Mouse (Mus musculus): ENCODE data around the gene Mrps14. TPM values are rescaled to one million over a fixed set of nuclear protein-coding genes. Genes with fewer than 3 reads are reported as not detected.

Mrps14 gene
- polyA plus RNA-seq, 1 experiment from 2014 or later: 118 TPM

DNA sequence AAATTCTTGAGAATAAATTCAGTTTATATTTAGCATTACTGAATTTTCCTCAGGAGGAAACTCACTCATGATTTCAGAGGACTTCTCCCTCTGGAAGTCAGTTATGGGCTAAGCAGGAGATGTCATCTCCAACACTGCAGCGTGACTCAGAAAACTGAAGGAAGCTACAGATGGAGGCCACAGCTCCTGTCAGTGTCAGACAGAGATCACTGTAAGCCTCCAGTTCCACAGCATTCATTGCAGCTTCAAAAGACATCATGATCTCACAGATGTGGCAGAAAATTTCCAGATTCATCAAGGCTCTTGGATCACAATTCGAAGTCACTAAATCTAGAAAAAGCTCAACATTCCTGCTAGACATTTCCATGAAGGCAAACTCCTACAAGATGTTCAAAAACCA, 43.0 kb downstream of the Mrps14 start:
- Histone ChIP-seq H3K9ac (replicated peaks; ENCODE audit: low read depth, low read length) (no peak overlapping the region), H3K4me2 (ENCODE audit: low read depth, low read length) (no peak overlapping the region), H3K36me3 (ENCODE audit: control insufficient read depth, insufficient read depth, low read length) (no peaks in the 10 kb centered on the region), H3K9me3 (ENCODE audit: control insufficient read depth, low read length) (no peaks in the 10 kb centered on the region), H3K4me1 (ENCODE audit: control insufficient read depth, insufficient read depth, low read length) (no peaks in the 10 kb centered on the region), H3K27ac (ENCODE audit: low read depth, low read length) (no peak overlapping the region), H3K4me3 (ENCODE audit: low read depth, low read length) (no peak overlapping the region), H3K27me3 (ENCODE audit: control insufficient read depth, insufficient read depth, low read length) (no peaks in the 10 kb centered on the region)
- WGBS: 92% methylated on average over 2 of the region's 2 CpGs
- ATAC-seq (ENCODE audit: low read depth): no peak

DNA sequence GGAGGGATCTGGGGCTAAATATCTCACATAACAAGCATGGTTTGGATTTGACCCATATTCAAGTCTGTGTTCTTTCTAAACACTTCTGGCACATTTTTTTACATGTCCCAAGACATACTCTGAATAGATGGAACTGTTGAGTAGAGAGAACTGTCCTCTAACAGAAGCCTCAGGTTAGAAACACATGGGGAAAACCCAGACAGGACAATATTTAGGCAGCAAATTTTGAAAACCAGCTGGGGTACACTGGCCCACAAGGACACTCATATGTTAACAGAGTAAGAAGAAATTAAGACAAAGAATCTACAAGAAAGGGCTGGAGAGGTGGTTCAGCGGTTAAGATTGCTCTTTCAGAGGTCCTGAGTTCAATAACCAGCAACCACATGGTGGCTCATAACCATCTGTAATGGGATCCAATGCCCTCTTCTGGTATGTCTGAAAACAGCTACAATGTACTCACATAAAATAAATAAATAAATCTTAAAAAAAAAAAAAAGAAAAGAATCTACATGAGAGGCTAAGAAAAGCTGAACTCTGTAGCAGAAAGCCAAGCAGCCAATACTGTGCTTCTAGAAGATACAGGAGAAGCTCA, 43.9 kb downstream of the Mrps14 start:
- Histone ChIP-seq H3K36me3 (ENCODE audit: control insufficient read depth, insufficient read depth, low read length) (no peaks in the 10 kb centered on the region), H3K9ac (replicated peaks; ENCODE audit: low read depth, low read length) (no peak overlapping the region), H3K4me2 (ENCODE audit: low read depth, low read length) (no peak overlapping the region), H3K4me1 (ENCODE audit: control insufficient read depth, insufficient read depth, low read length) (no peaks in the 10 kb centered on the region), H3K4me3 (ENCODE audit: low read depth, low read length) (no peak overlapping the region), H3K9me3 (ENCODE audit: control insufficient read depth, low read length) (no peaks in the 10 kb centered on the region), H3K27me3 (ENCODE audit: control insufficient read depth, insufficient read depth, low read length) (no peaks in the 10 kb centered on the region), H3K27ac (ENCODE audit: low read depth, low read length) (no peak overlapping the region)
- 96% methylated on average over 1 of the region's 1 CpGs for WGBS
- ATAC-seq (ENCODE audit: low read depth): no peak

DNA sequence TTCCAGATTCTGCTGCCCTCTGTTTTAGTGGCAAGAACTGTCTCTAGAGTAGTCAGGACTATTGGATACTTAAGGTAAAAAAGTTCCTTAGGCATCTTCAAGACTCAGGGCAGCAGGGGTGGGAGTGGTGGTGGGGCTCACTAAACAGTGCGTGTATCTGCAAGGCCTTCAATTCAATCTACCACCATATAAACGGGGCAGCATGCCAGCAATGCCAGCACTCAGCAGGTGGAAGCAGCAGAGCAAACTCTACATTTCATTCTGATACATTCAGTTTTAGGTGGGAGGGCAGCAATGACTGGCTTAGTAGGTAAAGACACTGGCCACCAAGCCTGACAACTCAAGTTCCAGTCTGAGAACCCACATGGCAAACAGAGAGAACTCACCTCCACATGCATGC, 45.1 kb downstream of the Mrps14 start:
- no peaks in the 10 kb centered on the region for H3K27me3 ChIP-seq (ENCODE audit: control insufficient read depth, insufficient read depth, low read length)
- ATAC-seq (ENCODE audit: low read depth): no peak
- 89% methylated on average over 2 of the region's 2 CpGs for WGBS
- no peak overlapping the region for H3K27ac ChIP-seq (ENCODE audit: low read depth, low read length)
- H3K4me2 ChIP-seq (ENCODE audit: low read depth, low read length): no peak overlapping the region
- H3K4me1 ChIP-seq (ENCODE audit: control insufficient read depth, insufficient read depth, low read length): no peaks in the 10 kb centered on the region
- H3K9me3 ChIP-seq (ENCODE audit: control insufficient read depth, low read length): no peaks in the 10 kb centered on the region
- H3K9ac ChIP-seq (replicated peaks; ENCODE audit: low read depth, low read length): no peak overlapping the region
- no peaks in the 10 kb centered on the region for H3K36me3 ChIP-seq (ENCODE audit: control insufficient read depth, insufficient read depth, low read length)
- H3K4me3 ChIP-seq (ENCODE audit: low read depth, low read length): no peak overlapping the region

DNA sequence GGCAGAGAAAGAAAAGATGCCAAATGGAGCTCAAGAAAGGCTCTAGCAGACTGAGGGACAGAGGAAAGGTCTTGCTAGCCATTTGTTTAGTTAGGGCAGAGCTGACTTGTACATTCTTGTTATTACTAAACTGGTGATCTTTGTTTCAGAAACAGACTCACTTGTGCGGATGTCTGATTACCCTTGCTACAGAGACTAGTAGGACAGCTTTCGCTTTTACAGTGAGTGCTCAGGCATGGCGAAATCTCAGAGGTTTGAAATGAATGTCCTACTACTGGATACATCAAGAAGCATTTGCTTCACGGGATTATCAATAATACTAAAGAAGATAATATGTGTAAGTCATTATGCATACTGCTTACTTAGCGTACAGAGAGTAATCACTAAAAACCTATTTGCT, 49.7 kb downstream of the Mrps14 start:
- no peak overlapping the region for H3K27ac ChIP-seq (ENCODE audit: low read depth, low read length)
- 94% methylated on average over 5 of the region's 5 CpGs for WGBS

DNA sequence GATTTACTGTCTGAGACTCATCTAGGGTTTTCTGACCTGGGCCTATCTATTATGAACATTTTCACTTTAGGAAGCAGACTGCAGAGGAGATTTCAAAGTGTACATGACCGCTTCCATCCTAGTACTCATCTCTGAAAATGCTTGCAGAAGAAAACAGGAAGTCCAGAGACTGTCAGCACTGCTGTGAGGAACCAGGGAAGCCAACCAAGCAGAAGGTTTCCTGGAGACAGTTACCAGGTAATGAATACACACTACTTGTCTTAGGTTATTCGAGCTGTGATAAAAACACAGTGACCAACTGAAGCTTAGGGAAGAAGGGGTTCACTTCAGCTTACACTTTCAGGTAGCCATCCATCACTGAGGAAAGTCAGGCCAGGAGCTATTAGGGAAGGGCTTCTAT, 50.9 kb downstream of the Mrps14 start:
- H3K9ac ChIP-seq (replicated peaks; ENCODE audit: low read depth, low read length): no peak overlapping the region
- H3K4me2 ChIP-seq (ENCODE audit: low read depth, low read length): no peak overlapping the region
- 91% methylated on average over 2 of the region's 2 CpGs for WGBS
- H3K27me3 ChIP-seq (ENCODE audit: control insufficient read depth, insufficient read depth, low read length): no peaks in the 10 kb centered on the region
- no peak for ATAC-seq (ENCODE audit: low read depth)
- no peaks in the 10 kb centered on the region for H3K4me1 ChIP-seq (ENCODE audit: control insufficient read depth, insufficient read depth, low read length)
- H3K9me3 ChIP-seq (ENCODE audit: control insufficient read depth, low read length): no peaks in the 10 kb centered on the region
- no peak overlapping the region for H3K27ac ChIP-seq (ENCODE audit: low read depth, low read length)
- H3K36me3 ChIP-seq (ENCODE audit: control insufficient read depth, insufficient read depth, low read length): no peaks in the 10 kb centered on the region
- no peak overlapping the region for H3K4me3 ChIP-seq (ENCODE audit: low read depth, low read length)

More for the DNA sequence above, 49.7 kb downstream of the Mrps14 start:
- no peak for ATAC-seq (ENCODE audit: low read depth)
- Histone ChIP-seq H3K36me3 (ENCODE audit: control insufficient read depth, insufficient read depth, low read length) (no peaks in the 10 kb centered on the region), H3K9ac (replicated peaks; ENCODE audit: low read depth, low read length) (no peak overlapping the region), H3K4me3 (ENCODE audit: low read depth, low read length) (no peak overlapping the region), H3K9me3 (ENCODE audit: control insufficient read depth, low read length) (no peaks in the 10 kb centered on the region), H3K27me3 (ENCODE audit: control insufficient read depth, insufficient read depth, low read length) (no peaks in the 10 kb centered on the region), H3K4me2 (ENCODE audit: low read depth, low read length) (no peak overlapping the region), H3K4me1 (ENCODE audit: control insufficient read depth, insufficient read depth, low read length) (no peaks in the 10 kb centered on the region)

DNA sequence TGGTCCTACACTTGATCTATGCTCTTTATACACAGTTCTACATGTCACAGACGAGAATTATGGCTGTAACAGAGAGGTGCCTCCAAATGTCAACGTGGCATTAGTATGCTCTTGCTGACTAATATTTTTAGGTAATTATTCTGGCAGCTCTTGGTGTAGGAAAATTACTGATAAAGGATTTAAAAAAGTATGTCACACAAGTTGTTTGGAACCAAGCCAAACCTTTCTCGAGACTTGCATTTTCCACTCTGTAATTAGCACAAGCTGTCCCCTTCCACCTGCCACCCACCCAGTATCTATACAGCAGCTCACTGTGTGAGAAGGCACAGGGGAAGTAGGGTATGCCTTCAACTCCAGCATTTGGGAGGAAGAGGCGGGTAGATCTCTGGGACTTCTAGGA, 51.8 kb downstream of the Mrps14 start:
- H3K27me3 ChIP-seq (ENCODE audit: control insufficient read depth, insufficient read depth, low read length): no peaks in the 10 kb centered on the region
- no peak overlapping the region for H3K4me2 ChIP-seq (ENCODE audit: low read depth, low read length)
- H3K9me3 ChIP-seq (ENCODE audit: control insufficient read depth, low read length): no peaks in the 10 kb centered on the region
- no peaks in the 10 kb centered on the region for H3K36me3 ChIP-seq (ENCODE audit: control insufficient read depth, insufficient read depth, low read length)
- no peak for ATAC-seq (ENCODE audit: low read depth)
- no peak overlapping the region for H3K27ac ChIP-seq (ENCODE audit: low read depth, low read length)
- no peak overlapping the region for H3K4me3 ChIP-seq (ENCODE audit: low read depth, low read length)
- 76% methylated on average over 4 of the region's 4 CpGs for WGBS
- H3K4me1 ChIP-seq (ENCODE audit: control insufficient read depth, insufficient read depth, low read length): no peaks in the 10 kb centered on the region
- H3K9ac ChIP-seq (replicated peaks; ENCODE audit: low read depth, low read length): no peak overlapping the region

- H3K27ac ChIP-seq (ENCODE audit: low read depth, low read length): no peak overlapping the region
- H3K36me3 ChIP-seq (ENCODE audit: control insufficient read depth, insufficient read depth, low read length): no peaks in the 10 kb centered on the region
- H3K9ac ChIP-seq (replicated peaks; ENCODE audit: low read depth, low read length): no peak overlapping the region
- no peak overlapping the region for H3K4me2 ChIP-seq (ENCODE audit: low read depth, low read length)
- no peaks in the 10 kb centered on the region for H3K4me1 ChIP-seq (ENCODE audit: control insufficient read depth, insufficient read depth, low read length)
- H3K4me3 ChIP-seq (ENCODE audit: low read depth, low read length): no peak overlapping the region
- H3K27me3 ChIP-seq (ENCODE audit: control insufficient read depth, insufficient read depth, low read length): no peaks in the 10 kb centered on the region
- ATAC-seq (ENCODE audit: low read depth): no peak
- no peaks in the 10 kb centered on the region for H3K9me3 ChIP-seq (ENCODE audit: control insufficient read depth, low read length)
- 85% methylated on average over 9 of the region's 9 CpGs for WGBS
Observed at GRCm38 (mm10) chr1:160247473-160247872, 52.5 kb downstream of the Mrps14 start.

GRCm38 (mm10) chr1:160249786-160250185, 54.8 kb downstream of the Mrps14 start:
- Histone ChIP-seq H3K9me3 (ENCODE audit: control insufficient read depth, low read length) (no peaks in the 10 kb centered on the region), H3K9ac (replicated peaks; ENCODE audit: low read depth, low read length) (no peak overlapping the region), H3K36me3 (ENCODE audit: control insufficient read depth, insufficient read depth, low read length) (peaks cover 3% of the 10 kb centered on the region; the same call in 1 of the 2 replicates), H3K27ac (ENCODE audit: low read depth, low read length) (no peak overlapping the region), H3K27me3 (ENCODE audit: control insufficient read depth, insufficient read depth, low read length) (no peaks in the 10 kb centered on the region), H3K4me1 (ENCODE audit: control insufficient read depth, insufficient read depth, low read length) (no peaks in the 10 kb centered on the region), H3K4me3 (ENCODE audit: low read depth, low read length) (no peak overlapping the region), H3K4me2 (ENCODE audit: low read depth, low read length) (no peak overlapping the region)
- 82% methylated on average over 3 of the region's 3 CpGs for WGBS
- no peak for ATAC-seq (ENCODE audit: low read depth)

DNA sequence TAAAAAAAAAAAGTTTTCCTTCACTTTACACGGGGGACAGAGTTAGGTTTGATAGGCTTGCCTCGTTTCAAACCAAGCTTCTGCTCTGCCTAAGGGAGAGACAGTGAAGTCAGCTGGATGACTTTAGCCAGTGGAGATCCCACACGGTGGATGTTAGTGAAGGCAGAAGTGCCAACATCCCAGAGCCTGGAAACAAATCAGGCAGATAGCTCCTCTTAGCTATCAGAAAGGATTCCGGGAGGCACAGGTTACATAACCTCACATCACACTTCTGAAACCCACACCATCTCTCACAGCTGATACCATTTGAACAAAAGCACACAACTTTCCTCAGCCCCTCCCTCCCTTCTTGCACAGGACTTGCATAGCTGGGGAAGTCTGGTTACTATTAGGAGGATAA, 55.8 kb downstream of the Mrps14 start:
- H3K27me3 ChIP-seq (ENCODE audit: control insufficient read depth, insufficient read depth, low read length): no peaks in the 10 kb centered on the region
- ATAC-seq (ENCODE audit: low read depth): no peak
- no peaks in the 10 kb centered on the region for H3K9me3 ChIP-seq (ENCODE audit: control insufficient read depth, low read length)
- 73% methylated on average over 4 of the region's 4 CpGs for WGBS
- peaks cover 3% of the 10 kb centered on the region; the same call in 1 of the 2 replicates for H3K36me3 ChIP-seq (ENCODE audit: control insufficient read depth, insufficient read depth, low read length)
- H3K4me1 ChIP-seq (ENCODE audit: control insufficient read depth, insufficient read depth, low read length): no peaks in the 10 kb centered on the region
- no peak overlapping the region for H3K27ac ChIP-seq (ENCODE audit: low read depth, low read length)
- H3K4me2 ChIP-seq (ENCODE audit: low read depth, low read length): no peak overlapping the region
- no peak overlapping the region for H3K4me3 ChIP-seq (ENCODE audit: low read depth, low read length)
- no peak overlapping the region for H3K9ac ChIP-seq (replicated peaks; ENCODE audit: low read depth, low read length)

Data from neural tube, embryonic 14.5 days (tissue).